Mouse (Mus musculus): ENCODE data around the gene Dis3l2. TPM values are rescaled to one million over a fixed set of nuclear protein-coding genes. Genes with fewer than 3 reads are reported as not detected.

The Dis3l2 gene
- polyA plus RNA-seq, 1 experiment from 2014 or later, result 32.5 TPM

DNA sequence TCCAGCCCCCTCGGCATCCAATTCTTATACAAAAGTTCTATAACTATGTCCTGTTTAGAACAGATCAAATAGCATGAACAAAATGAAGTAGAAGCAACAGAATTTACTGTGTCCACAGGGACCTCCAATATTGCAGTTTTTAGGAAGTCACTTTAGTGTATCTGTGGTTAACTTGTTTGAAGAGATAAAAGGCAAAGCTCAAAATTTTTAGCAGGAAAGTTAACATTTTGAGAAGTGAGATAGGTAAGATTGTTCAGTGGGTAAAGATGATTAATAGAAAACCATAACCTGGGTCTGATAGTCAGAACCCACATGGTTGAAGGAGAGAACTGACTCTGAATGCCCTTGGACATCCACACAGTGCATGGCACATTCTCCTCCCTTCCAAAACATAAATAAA, 32.8 kb downstream of the Dis3l2 start:
- no peaks in the 10 kb centered on the region for H3K27me3 ChIP-seq
- 78% methylated on average over 1 of the region's 1 CpGs for WGBS

DNA sequence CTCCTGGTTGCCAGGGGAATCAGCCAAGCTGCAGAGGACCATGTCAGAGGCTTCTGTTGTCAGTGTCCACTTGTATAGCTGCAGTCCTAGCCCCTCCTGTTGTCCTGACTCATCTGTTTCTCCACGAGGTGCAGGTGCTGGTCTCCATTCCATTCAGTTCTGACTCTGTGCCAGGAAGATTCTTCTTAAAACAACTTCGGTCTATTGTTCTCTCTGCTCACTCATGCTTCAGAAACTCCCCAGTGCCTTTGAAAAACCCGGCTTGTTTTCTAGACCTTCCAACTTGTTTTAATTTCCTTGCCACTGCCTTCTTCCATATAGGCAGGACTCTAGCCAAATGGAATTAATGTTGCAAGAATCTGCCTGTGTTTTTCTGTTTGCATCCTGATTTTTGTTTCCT, 39.3 kb downstream of the Dis3l2 start:
- Histone ChIP-seq H3K27ac (no peak overlapping the region), H3K4me2 (replicated peaks) (no peak overlapping the region), H3K27me3 (no peaks in the 10 kb centered on the region), H3K4me1 (no peaks in the 10 kb centered on the region), H3K9me3 (no peaks in the 10 kb centered on the region), H3K36me3 (peaks cover 15% of the 10 kb centered on the region), H3K9ac (no peak overlapping the region), H3K4me3 (no peak overlapping the region)
- WGBS, result 68% methylated on average over 3 of the region's 3 CpGs
- no peak for ATAC-seq (ENCODE audit: insufficient number of reproducible peaks, insufficient read depth, low FRiP score, low TSS enrichment)

More for the DNA sequence above, 32.8 kb downstream of the Dis3l2 start:
- H3K27ac ChIP-seq, result no peak overlapping the region
- H3K9ac ChIP-seq, result no peak overlapping the region
- no peak overlapping the region for H3K4me3 ChIP-seq
- H3K36me3 ChIP-seq, result no peaks in the 10 kb centered on the region
- H3K9me3 ChIP-seq, result no peaks in the 10 kb centered on the region
- no peaks in the 10 kb centered on the region for H3K4me1 ChIP-seq
- H3K4me2 ChIP-seq (replicated peaks), result no peak overlapping the region
- no peak for ATAC-seq (ENCODE audit: insufficient number of reproducible peaks, insufficient read depth, low FRiP score, low TSS enrichment)

DNA sequence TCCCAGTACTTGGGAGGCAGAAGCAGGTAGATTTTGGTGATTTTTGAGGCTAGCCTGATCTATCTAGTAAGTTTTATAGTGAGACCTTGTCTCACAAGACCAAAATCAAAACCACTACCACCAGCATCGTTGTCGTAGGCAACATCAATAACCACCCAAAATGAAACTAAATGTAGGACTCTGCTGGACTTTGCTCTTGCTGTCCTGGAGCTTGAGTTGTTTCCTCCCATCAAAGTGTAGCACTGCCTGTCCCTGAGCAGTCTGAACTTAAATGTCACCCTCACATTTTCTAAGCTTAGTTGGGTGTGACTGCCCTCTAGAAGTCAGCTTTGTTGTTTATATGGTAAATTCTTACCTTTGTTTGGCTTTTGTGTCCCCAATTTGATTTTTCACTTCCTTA, 43.4 kb downstream of the Dis3l2 start:
- Histone ChIP-seq H3K4me1 (no peaks in the 10 kb centered on the region), H3K4me3 (no peak overlapping the region), H3K4me2 (replicated peaks) (no peak overlapping the region), H3K9me3 (no peaks in the 10 kb centered on the region), H3K27ac (no peak overlapping the region), H3K36me3 (peaks cover 15% of the 10 kb centered on the region), H3K27me3 (no peaks in the 10 kb centered on the region), H3K9ac (no peak overlapping the region)
- no peak for ATAC-seq (ENCODE audit: insufficient number of reproducible peaks, insufficient read depth, low FRiP score, low TSS enrichment)
- WGBS, result 89% methylated on average over 2 of the region's 2 CpGs

DNA sequence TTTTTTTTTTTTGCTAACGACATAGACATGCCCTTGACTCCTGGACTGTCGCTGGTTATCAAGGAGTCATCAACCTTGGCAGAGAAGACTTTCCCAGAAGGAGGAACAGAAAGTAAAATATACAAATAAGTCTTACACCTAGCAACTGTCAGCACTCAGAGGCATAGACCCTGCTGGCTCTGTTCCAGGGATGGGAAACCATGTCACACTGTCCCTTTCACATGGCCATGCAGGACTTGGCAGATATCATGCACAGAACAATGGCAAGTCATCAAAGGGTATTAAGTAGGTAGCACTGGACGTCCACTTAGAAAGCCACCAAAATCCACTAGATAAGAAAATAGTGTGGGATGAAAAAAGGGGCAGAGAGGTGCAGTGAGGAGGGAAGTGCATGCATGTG, 46.5 kb downstream of the Dis3l2 start:
- 79% methylated on average over 3 of the region's 3 CpGs for WGBS
- Histone ChIP-seq H3K36me3 (peaks cover 14% of the 10 kb centered on the region), H3K9ac (no peak overlapping the region), H3K4me1 (no peaks in the 10 kb centered on the region), H3K9me3 (no peaks in the 10 kb centered on the region), H3K27ac (no peak overlapping the region), H3K27me3 (no peaks in the 10 kb centered on the region), H3K4me2 (replicated peaks) (no peak overlapping the region), H3K4me3 (no peak overlapping the region)
- ATAC-seq (ENCODE audit: insufficient number of reproducible peaks, insufficient read depth, low FRiP score, low TSS enrichment), result no peak

DNA sequence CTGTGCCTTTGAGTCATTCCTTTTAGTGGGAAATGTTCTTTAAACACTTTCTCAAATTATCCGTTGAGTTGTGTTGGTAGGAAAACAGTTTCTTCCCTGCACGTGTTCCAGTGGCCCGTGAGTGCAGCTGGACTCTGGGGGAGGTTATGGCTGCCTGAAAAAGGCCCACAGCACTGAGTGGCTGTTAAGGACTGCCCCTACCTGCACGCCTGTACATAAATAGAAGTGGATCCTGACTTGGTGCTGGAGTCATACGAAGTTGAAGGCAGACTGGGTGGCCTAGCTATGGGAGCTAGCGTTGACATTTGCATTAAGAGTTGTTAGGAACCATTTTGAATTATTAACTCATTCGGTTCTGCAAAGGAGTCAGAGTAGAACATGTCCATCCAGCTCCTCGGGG, 49.8 kb downstream of the Dis3l2 start:
- H3K36me3 ChIP-seq, result peaks cover 4% of the 10 kb centered on the region; the same call in 1 of the 2 replicates
- no peak overlapping the region for H3K4me2 ChIP-seq (replicated peaks)
- ATAC-seq (ENCODE audit: insufficient number of reproducible peaks, insufficient read depth, low FRiP score, low TSS enrichment), result no peak
- no peaks in the 10 kb centered on the region for H3K27me3 ChIP-seq
- no peak overlapping the region for H3K4me3 ChIP-seq
- H3K27ac ChIP-seq, result no peak overlapping the region
- H3K9me3 ChIP-seq, result no peaks in the 10 kb centered on the region
- H3K4me1 ChIP-seq, result no peaks in the 10 kb centered on the region
- WGBS, result 82% methylated on average over 8 of the region's 8 CpGs
- no peak overlapping the region for H3K9ac ChIP-seq

DNA sequence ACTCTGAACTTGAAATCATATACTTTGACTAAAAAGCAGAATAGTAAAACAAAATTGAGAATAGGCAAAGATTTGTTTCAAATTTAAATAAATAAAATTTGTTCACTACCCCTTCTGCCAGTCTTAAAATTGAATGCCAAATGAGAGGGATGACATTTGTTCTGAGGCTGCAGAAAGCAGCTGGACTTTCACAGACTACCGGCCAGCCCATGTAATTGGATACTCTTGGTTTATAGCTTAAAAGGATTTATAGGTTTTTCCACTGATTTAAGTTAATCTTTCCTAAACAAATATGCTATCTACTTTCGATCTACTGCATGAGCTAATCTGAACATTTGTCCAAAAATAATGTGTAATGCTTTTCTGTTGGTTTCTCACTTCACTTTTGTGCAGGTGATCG, 50.7 kb downstream of the Dis3l2 start:
- Histone ChIP-seq H3K36me3 (peaks cover 4% of the 10 kb centered on the region; the same call in 1 of the 2 replicates), H3K27ac (no peak overlapping the region), H3K4me2 (replicated peaks) (no peak overlapping the region), H3K27me3 (no peaks in the 10 kb centered on the region), H3K4me1 (no peaks in the 10 kb centered on the region), H3K4me3 (no peak overlapping the region), H3K9me3 (no peaks in the 10 kb centered on the region), H3K9ac (no peak overlapping the region)
- ATAC-seq (ENCODE audit: insufficient number of reproducible peaks, insufficient read depth, low FRiP score, low TSS enrichment), result no peak
- WGBS, result 65% methylated on average over 3 of the region's 3 CpGs

DNA sequence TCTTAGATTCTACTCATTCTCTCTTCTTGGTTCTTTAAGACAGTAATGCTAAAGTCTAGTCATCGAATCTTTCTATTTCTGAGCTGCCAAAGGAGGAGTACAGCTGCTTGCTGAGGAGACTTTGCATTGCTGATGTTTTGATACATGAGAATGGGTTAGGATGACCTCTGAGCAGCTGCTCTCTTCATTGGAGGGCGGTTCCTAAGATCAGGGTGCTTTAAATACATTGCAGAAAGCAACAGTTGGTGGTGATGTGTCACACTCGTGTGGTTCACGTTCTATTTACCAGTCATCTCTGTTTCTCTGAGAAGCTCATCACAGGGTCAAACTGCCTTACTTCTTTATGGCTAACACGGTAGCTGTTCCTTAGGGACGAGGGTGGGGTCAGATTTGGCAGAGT, 54.5 kb downstream of the Dis3l2 start:
- Histone ChIP-seq H3K9ac (no peak overlapping the region), H3K27me3 (no peaks in the 10 kb centered on the region), H3K4me2 (replicated peaks) (no peak overlapping the region), H3K36me3 (peaks cover 11% of the 10 kb centered on the region; the same call in 1 of the 2 replicates), H3K27ac (no peak overlapping the region), H3K4me3 (no peak overlapping the region), H3K4me1 (no peaks in the 10 kb centered on the region), H3K9me3 (no peaks in the 10 kb centered on the region)
- WGBS, result 78% methylated on average over 6 of the region's 6 CpGs
- ATAC-seq (ENCODE audit: insufficient number of reproducible peaks, insufficient read depth, low FRiP score, low TSS enrichment), result no peak

DNA sequence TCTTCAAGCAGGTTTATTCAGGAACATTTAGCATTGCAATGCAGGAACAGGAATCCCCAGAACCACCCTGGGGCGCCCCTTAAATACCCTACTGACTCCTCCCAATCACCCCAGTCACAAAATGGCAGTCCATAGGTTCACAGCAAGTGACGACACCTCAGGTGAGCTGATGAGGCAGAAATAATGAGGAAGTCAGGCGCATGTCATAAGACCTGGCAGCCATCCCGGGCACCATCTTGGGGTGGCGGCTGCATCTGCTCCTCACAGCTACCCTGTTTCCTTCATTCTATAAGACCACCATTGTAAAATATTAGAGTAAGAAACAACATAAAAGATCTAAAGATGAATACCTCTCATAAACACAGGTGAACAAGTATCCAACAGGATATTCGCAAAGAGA, 58.6 kb downstream of the Dis3l2 start:
- ATAC-seq (ENCODE audit: insufficient number of reproducible peaks, insufficient read depth, low FRiP score, low TSS enrichment), result no peak
- H3K27ac ChIP-seq, result no peak overlapping the region
- 92% methylated on average over 6 of the region's 6 CpGs for WGBS

DNA sequence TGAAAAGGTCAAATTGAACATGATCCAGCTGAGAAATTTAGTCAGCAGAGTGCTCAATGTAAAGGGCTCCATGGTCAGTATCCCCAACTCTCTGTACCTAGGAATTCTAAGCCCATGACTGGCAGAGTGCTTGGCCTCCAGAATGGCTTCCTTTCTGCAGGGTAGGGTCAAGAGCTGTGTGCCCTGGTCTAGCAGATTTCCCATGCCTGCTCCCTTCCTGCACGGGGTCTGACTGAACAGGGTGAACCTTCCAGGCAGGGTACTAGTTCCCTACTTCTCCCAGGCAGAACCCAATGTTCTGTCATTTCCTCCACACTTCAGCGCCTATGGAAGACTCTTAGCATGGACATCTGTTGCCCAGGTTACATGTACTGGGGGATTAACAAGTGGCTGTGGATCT, 97.6 kb downstream of the Dis3l2 start:
- Histone ChIP-seq H3K9ac (no peak overlapping the region), H3K27ac (no peak overlapping the region), H3K4me3 (no peak overlapping the region), H3K4me1 (no peaks in the 10 kb centered on the region), H3K9me3 (no peaks in the 10 kb centered on the region), H3K27me3 (no peaks in the 10 kb centered on the region), H3K4me2 (replicated peaks) (no peak overlapping the region), H3K36me3 (no peaks in the 10 kb centered on the region)
- 91% methylated on average over 2 of the region's 2 CpGs for WGBS
- ATAC-seq (ENCODE audit: insufficient number of reproducible peaks, insufficient read depth, low FRiP score, low TSS enrichment), result no peak

More for the DNA sequence above, 58.6 kb downstream of the Dis3l2 start:
- Histone ChIP-seq H3K9ac (no peak overlapping the region), H3K4me1 (no peaks in the 10 kb centered on the region), H3K36me3 (peaks cover 11% of the 10 kb centered on the region; the same call in 1 of the 2 replicates), H3K27me3 (no peaks in the 10 kb centered on the region), H3K4me2 (replicated peaks) (no peak overlapping the region), H3K9me3 (no peaks in the 10 kb centered on the region), H3K4me3 (no peak overlapping the region)

DNA sequence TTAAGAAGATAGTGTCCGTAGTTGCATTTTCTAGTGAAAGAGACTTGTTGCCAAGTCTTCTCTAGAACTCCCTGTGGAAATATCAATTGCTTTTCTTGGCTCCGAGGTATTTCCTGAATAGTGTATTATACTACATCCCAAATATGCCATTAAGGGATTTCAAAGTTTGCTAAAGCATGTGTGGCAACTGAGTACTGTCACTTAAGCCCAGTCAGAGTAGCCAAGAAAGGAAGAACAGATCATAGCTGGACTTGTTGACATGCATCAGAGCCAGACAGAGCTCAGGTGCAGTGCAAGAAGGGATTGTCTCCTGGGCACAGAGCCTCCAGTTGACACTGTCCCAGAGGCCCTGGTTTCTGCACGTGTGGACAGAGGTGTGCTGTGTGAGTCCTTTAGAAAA, 108.1 kb downstream of the Dis3l2 start:
- no peak for ATAC-seq (ENCODE audit: insufficient number of reproducible peaks, insufficient read depth, low FRiP score, low TSS enrichment)

DNA sequence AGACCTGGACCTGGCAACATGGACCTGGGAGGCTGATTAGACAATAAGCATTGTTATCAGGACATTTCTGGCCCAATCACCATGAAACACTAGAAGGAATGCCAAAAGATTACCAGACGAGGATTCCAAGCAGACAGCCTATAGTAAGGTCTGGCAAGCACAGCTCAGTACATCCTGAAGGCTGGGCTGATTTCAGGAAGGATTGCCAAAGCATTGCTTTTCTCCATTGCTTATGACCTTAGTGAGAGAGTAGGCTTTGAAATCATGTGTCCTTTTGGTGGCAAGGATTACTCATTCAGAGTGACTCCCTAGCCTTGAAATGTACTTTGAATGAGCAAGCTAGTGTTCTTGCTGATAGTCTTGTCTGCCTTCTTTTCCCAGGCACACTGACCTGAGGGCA, 118.7 kb downstream of the Dis3l2 start:
- Histone ChIP-seq H3K4me3 (no peak overlapping the region), H3K9ac (no peak overlapping the region), H3K9me3 (no peaks in the 10 kb centered on the region), H3K36me3 (no peaks in the 10 kb centered on the region), H3K4me2 (replicated peaks) (no peak overlapping the region), H3K27me3 (no peaks in the 10 kb centered on the region), H3K4me1 (no peaks in the 10 kb centered on the region), H3K27ac (no peak overlapping the region)
- ATAC-seq (ENCODE audit: insufficient number of reproducible peaks, insufficient read depth, low FRiP score, low TSS enrichment), result no peak
- 55% methylated on average over 1 of the region's 1 CpGs for WGBS

More for the DNA sequence above, 108.1 kb downstream of the Dis3l2 start:
- no peak overlapping the region for H3K4me3 ChIP-seq
- H3K9ac ChIP-seq, result no peak overlapping the region
- no peaks in the 10 kb centered on the region for H3K27me3 ChIP-seq
- no peak overlapping the region for H3K4me2 ChIP-seq (replicated peaks)
- WGBS, result 68% methylated on average over 3 of the region's 3 CpGs
- H3K4me1 ChIP-seq, result no peaks in the 10 kb centered on the region
- H3K9me3 ChIP-seq, result no peaks in the 10 kb centered on the region
- H3K36me3 ChIP-seq, result no peaks in the 10 kb centered on the region; the same call in 1 of the 2 replicates
- H3K27ac ChIP-seq, result no peak overlapping the region

DNA sequence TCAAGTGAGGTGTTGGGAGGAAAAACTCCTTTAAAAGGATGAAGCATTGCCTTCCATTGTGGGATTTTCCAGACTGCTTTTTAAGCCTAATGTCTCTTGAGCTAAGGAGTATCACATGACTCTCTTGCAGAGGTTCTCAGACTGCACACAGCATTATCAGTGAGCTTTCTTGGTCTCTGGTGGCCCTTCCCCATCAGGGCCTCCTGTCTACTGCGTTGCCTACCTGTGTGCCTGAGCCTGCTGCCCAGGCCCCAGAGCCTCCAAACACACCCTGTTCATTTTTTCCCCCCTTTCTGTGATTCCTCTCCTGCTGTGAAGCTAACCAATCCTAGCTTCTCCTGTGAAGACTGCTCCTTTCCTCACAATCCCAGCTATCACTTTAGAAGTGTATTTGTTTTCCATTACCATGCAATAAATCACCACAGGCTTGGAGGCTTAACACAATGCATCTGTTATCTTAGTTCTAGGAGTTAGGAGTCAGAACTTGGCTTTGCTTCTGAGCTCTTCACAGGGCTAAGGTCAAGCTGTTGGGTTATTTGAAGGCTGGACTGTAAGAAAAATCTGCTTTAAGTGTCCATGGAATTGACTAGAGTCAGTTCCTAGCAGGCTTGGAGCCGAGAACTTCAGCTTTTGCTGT, 130.9 kb downstream of the Dis3l2 start:
- Histone ChIP-seq H3K4me3 (no peak overlapping the region), H3K4me1 (no peaks in the 10 kb centered on the region), H3K36me3 (no peaks in the 10 kb centered on the region), H3K27ac (no peak overlapping the region), H3K9me3 (no peaks in the 10 kb centered on the region), H3K4me2 (replicated peaks) (no peak overlapping the region), H3K9ac (no peak overlapping the region), H3K27me3 (no peaks in the 10 kb centered on the region)
- ATAC-seq (ENCODE audit: insufficient number of reproducible peaks, insufficient read depth, low FRiP score, low TSS enrichment), result no peak
- WGBS, result 78% methylated on average over 2 of the region's 2 CpGs
